Mouse (Mus musculus): ENCODE measurements around the gene Thnsl2. TPM values are rescaled to one million over a fixed set of nuclear protein-coding genes. Genes with fewer than 3 reads are reported as not detected.

Gene Thnsl2
- polyA plus RNA-seq, 1 experiment = 5.2 TPM

- DNase-seq (ENCODE audit: extremely low spot score in 1 of 2, low spot score in 1 of 2) = no peak
Measured at GRCm38 (mm10) chr6:71135031-71135430, 9.2 kb downstream of the Thnsl2 start.

- DNase-seq (ENCODE audit: extremely low spot score in 1 of 2, low spot score in 1 of 2) = no peak
Measured at GRCm38 (mm10) chr6:71133559-71133958, 10.7 kb downstream of the Thnsl2 start.

- no peak for DNase-seq (ENCODE audit: extremely low spot score in 1 of 2, low spot score in 1 of 2)
Measured at GRCm38 (mm10) chr6:71131038-71131437, 13.2 kb downstream of the Thnsl2 start.

GRCm38 (mm10) chr6:71130269-71130668, 14.0 kb downstream of the Thnsl2 start:
- DNase-seq (ENCODE audit: extremely low spot score in 1 of 2, low spot score in 1 of 2) = no peak

GRCm38 (mm10) chr6:71129071-71129470, 15.2 kb downstream of the Thnsl2 start:
- no peak for DNase-seq (ENCODE audit: extremely low spot score in 1 of 2, low spot score in 1 of 2)

GRCm38 (mm10) chr6:71126290-71126689, 17.9 kb downstream of the Thnsl2 start:
- DNase-seq (ENCODE audit: extremely low spot score in 1 of 2, low spot score in 1 of 2) = no peak

- peak; percentile 50 to 89 for DNase-seq (ENCODE audit: extremely low spot score in 1 of 2, low spot score in 1 of 2)
Measured at GRCm38 (mm10) chr6:71125043-71125893, 19.0 kb downstream of the Thnsl2 start.

- no peak for DNase-seq (ENCODE audit: extremely low spot score in 1 of 2, low spot score in 1 of 2)
Measured at GRCm38 (mm10) chr6:71119577-71120254, 24.5 kb downstream of the Thnsl2 start.

- DNase-seq (ENCODE audit: extremely low spot score in 1 of 2, low spot score in 1 of 2) = no peak
Measured at GRCm38 (mm10) chr6:71111419-71112113, 32.7 kb downstream of the Thnsl2 start.

GRCm38 (mm10) chr6:71106170-71106945, 37.9 kb downstream of the Thnsl2 start:
- DNase-seq (ENCODE audit: extremely low spot score in 1 of 2, low spot score in 1 of 2) = no peak

GRCm38 (mm10) chr6:71096126-71096525, 48.1 kb downstream of the Thnsl2 start:
- DNase-seq (ENCODE audit: extremely low spot score in 1 of 2, low spot score in 1 of 2) = no peak

- DNase-seq (ENCODE audit: extremely low spot score in 1 of 2, low spot score in 1 of 2) = no peak
Measured at GRCm38 (mm10) chr6:71094693-71095092, 49.5 kb downstream of the Thnsl2 start.

GRCm38 (mm10) chr6:71093686-71094085, 50.6 kb downstream of the Thnsl2 start:
- DNase-seq (ENCODE audit: extremely low spot score in 1 of 2, low spot score in 1 of 2) = no peak

- no peak for DNase-seq (ENCODE audit: extremely low spot score in 1 of 2, low spot score in 1 of 2)
Measured at GRCm38 (mm10) chr6:71090475-71090874, 53.8 kb downstream of the Thnsl2 start.

- DNase-seq (ENCODE audit: extremely low spot score in 1 of 2, low spot score in 1 of 2) = no peak
Measured at GRCm38 (mm10) chr6:71089735-71090134, 54.5 kb downstream of the Thnsl2 start.

- no peak for DNase-seq (ENCODE audit: extremely low spot score in 1 of 2, low spot score in 1 of 2)
Measured at GRCm38 (mm10) chr6:71088992-71089391, 55.2 kb downstream of the Thnsl2 start.

GRCm38 (mm10) chr6:71083441-71083840, 60.8 kb downstream of the Thnsl2 start:
- DNase-seq (ENCODE audit: extremely low spot score in 1 of 2, low spot score in 1 of 2) = no peak

GRCm38 (mm10) chr6:71082084-71082483, 62.2 kb downstream of the Thnsl2 start:
- DNase-seq (ENCODE audit: extremely low spot score in 1 of 2, low spot score in 1 of 2) = no peak

- no peak for DNase-seq (ENCODE audit: extremely low spot score in 1 of 2, low spot score in 1 of 2)
Measured at GRCm38 (mm10) chr6:71081230-71081629, 63.0 kb downstream of the Thnsl2 start.
